Mouse (Mus musculus): Measurements from ENCODE around the gene Pde4d. TPM values are rescaled to one million over a fixed set of nuclear protein-coding genes. Genes with fewer than 3 reads are reported as not detected.

The Pde4d gene
- polyA plus RNA-seq, 2 experiments: 11.7 to 17.3 TPM

DNA sequence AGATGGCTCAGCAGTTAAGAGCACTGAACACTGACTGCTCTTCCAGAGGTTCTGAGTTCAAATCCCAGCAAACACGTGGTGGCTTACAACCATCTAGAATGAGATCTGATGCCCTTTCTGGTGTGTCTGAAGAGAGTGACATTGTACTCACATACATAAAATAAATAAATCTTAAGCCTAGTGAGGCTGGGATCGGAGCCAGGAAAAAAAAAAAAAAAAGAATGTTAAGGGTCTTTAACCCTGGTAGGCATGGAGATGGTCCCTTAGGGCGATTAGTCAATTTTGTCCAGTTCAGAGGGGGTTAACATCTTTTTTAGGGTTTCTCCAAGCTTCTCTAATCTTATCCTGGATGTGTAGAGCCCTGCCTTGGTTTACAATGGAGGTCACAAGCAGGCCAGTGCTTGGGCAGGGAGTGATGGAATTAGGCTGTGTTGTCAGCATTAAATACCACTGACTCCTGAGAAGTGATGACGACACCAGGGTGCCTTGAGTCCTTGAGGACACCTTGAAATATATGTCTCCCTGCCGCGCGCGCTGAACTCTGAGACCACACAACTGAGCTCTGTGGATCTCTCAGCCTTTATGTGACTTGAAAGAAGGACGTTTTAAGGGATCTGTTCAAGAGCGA, 1181.8 kb downstream of the Pde4d start:
- Histone ChIP-seq H3K4me2 (replicated peaks; ENCODE audit: low read depth, low read length, severe bottlenecking) (no peak overlapping the region), H3K4me1 (ENCODE audit: control insufficient read depth, insufficient read depth, low read length) (peaks cover 19% of the 10 kb centered on the region), H3K9me3 (ENCODE audit: control insufficient read depth, low read length) (no peaks in the 10 kb centered on the region), H3K36me3 (ENCODE audit: control insufficient read depth, insufficient read depth, low read length) (no peaks in the 10 kb centered on the region), H3K4me3 (replicated peaks; ENCODE audit: low read length) (no peak overlapping the region), H3K27me3 (ENCODE audit: control insufficient read depth, insufficient read depth, low read length) (no peaks in the 10 kb centered on the region), H3K27ac (replicated peaks; ENCODE audit: low read depth, low read length) (no peak overlapping the region), H3K9ac (ENCODE audit: low read depth, low read length, severe bottlenecking) (no peak overlapping the region)
- whole genome bisulfite sequencing: 34% methylated on average over 10 of the region's 10 CpGs
- ATAC-seq (ENCODE audit: low FRiP score, low read depth) (no peak), DNase-seq (ENCODE audit: low spot score) (no peak)
- TF ChIP-seq POLR2A (IDR thresholded peaks at IDR 0.05; ENCODE audit: borderline replicate concordance, extremely low read depth, insufficient read depth, insufficient read length): no peak

GRCm38 (mm10) chr13:109632387-109633036, 1182.8 kb downstream of the Pde4d start:
- Histone ChIP-seq H3K4me1 (ENCODE audit: control insufficient read depth, insufficient read depth, low read length) (peaks cover 17% of the 10 kb centered on the region), H3K27ac (replicated peaks; ENCODE audit: low read depth, low read length) (no peak overlapping the region), H3K27me3 (ENCODE audit: control insufficient read depth, insufficient read depth, low read length) (no peaks in the 10 kb centered on the region), H3K4me2 (replicated peaks; ENCODE audit: low read depth, low read length, severe bottlenecking) (no peak overlapping the region), H3K4me3 (replicated peaks; ENCODE audit: low read length) (no peak overlapping the region), H3K9me3 (ENCODE audit: control insufficient read depth, low read length) (no peaks in the 10 kb centered on the region), H3K36me3 (ENCODE audit: control insufficient read depth, insufficient read depth, low read length) (no peaks in the 10 kb centered on the region), H3K9ac (ENCODE audit: low read depth, low read length, severe bottlenecking) (no peak overlapping the region)
- no peak for ATAC-seq (ENCODE audit: low FRiP score, low read depth)
- DNase-seq (ENCODE audit: low spot score): no peak
- TF ChIP-seq POLR2A (IDR thresholded peaks at IDR 0.05; ENCODE audit: borderline replicate concordance, extremely low read depth, insufficient read depth, insufficient read length): no peak
- WGBS: 22% methylated on average over 7 of the region's 7 CpGs

DNA sequence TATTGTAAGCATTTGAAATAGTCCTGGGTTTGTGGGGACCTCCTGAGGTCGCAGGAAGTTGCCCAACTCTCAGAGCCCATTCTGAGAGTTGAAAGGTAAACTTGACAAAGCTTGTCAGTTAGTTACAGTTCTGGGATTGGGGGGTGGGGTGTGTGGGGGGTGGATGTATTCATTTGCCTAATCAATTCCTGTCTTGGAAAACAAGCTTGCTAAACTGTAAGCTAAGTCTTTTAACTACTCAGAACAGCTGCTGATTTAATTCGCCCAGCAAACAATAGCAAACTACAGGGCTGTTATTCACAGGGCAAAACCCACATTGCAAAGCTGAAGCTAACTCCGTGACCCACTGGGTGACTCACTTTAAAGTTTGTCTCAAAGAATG, 1183.3 kb downstream of the Pde4d start:
- H3K9ac ChIP-seq (ENCODE audit: low read depth, low read length, severe bottlenecking): no peak overlapping the region
- TF ChIP-seq POLR2A (IDR thresholded peaks at IDR 0.05; ENCODE audit: borderline replicate concordance, extremely low read depth, insufficient read depth, insufficient read length): no peak
- no peaks in the 10 kb centered on the region for H3K27me3 ChIP-seq (ENCODE audit: control insufficient read depth, insufficient read depth, low read length)
- no peak overlapping the region for H3K4me3 ChIP-seq (replicated peaks; ENCODE audit: low read length)
- peaks cover 17% of the 10 kb centered on the region for H3K4me1 ChIP-seq (ENCODE audit: control insufficient read depth, insufficient read depth, low read length)
- H3K9me3 ChIP-seq (ENCODE audit: control insufficient read depth, low read length): no peaks in the 10 kb centered on the region
- WGBS: 22% methylated on average over 3 of the region's 3 CpGs
- DNase-seq (ENCODE audit: low spot score) (no peak), ATAC-seq (ENCODE audit: low FRiP score, low read depth) (no peak)
- H3K4me2 ChIP-seq (replicated peaks; ENCODE audit: low read depth, low read length, severe bottlenecking): no peak overlapping the region
- H3K36me3 ChIP-seq (ENCODE audit: control insufficient read depth, insufficient read depth, low read length): no peaks in the 10 kb centered on the region
- no peak overlapping the region for H3K27ac ChIP-seq (replicated peaks; ENCODE audit: low read depth, low read length)

GRCm38 (mm10) chr13:109635901-109636520, 1186.3 kb downstream of the Pde4d start:
- H3K36me3 ChIP-seq (ENCODE audit: control insufficient read depth, insufficient read depth, low read length): no peaks in the 10 kb centered on the region
- no peak overlapping the region for H3K9ac ChIP-seq (ENCODE audit: low read depth, low read length, severe bottlenecking)
- H3K27me3 ChIP-seq (ENCODE audit: control insufficient read depth, insufficient read depth, low read length): no peaks in the 10 kb centered on the region
- no peak overlapping the region for H3K4me3 ChIP-seq (replicated peaks; ENCODE audit: low read length)
- 79% methylated on average over 10 of the region's 10 CpGs for WGBS
- no peak overlapping the region for H3K27ac ChIP-seq (replicated peaks; ENCODE audit: low read depth, low read length)
- peaks cover 21% of the 10 kb centered on the region for H3K4me1 ChIP-seq (ENCODE audit: control insufficient read depth, insufficient read depth, low read length)
- DNase-seq (ENCODE audit: low spot score) (no peak), ATAC-seq (ENCODE audit: low FRiP score, low read depth) (no peak)
- no peak for TF ChIP-seq POLR2A (IDR thresholded peaks at IDR 0.05; ENCODE audit: borderline replicate concordance, extremely low read depth, insufficient read depth, insufficient read length)
- no peak overlapping the region for H3K4me2 ChIP-seq (replicated peaks; ENCODE audit: low read depth, low read length, severe bottlenecking)
- no peaks in the 10 kb centered on the region for H3K9me3 ChIP-seq (ENCODE audit: control insufficient read depth, low read length)

GRCm38 (mm10) chr13:109638273-109638672, 1188.5 kb downstream of the Pde4d start:
- Histone ChIP-seq H3K4me3 (replicated peaks; ENCODE audit: low read length) (no peak overlapping the region), H3K36me3 (ENCODE audit: control insufficient read depth, insufficient read depth, low read length) (no peaks in the 10 kb centered on the region), H3K9me3 (ENCODE audit: control insufficient read depth, low read length) (no peaks in the 10 kb centered on the region), H3K4me1 (ENCODE audit: control insufficient read depth, insufficient read depth, low read length) (peaks cover 5% of the 10 kb centered on the region; the same call in 1 of the 2 replicates), H3K27ac (replicated peaks; ENCODE audit: low read depth, low read length) (no peak overlapping the region), H3K4me2 (replicated peaks; ENCODE audit: low read depth, low read length, severe bottlenecking) (no peak overlapping the region), H3K9ac (ENCODE audit: low read depth, low read length, severe bottlenecking) (no peak overlapping the region), H3K27me3 (ENCODE audit: control insufficient read depth, insufficient read depth, low read length) (no peaks in the 10 kb centered on the region)
- DNase-seq (ENCODE audit: low spot score): no peak
- no peak for TF ChIP-seq POLR2A (IDR thresholded peaks at IDR 0.05; ENCODE audit: borderline replicate concordance, extremely low read depth, insufficient read depth, insufficient read length)
- ATAC-seq (ENCODE audit: low FRiP score, low read depth): no peak

Measured in limb, embryonic 14.5 days (tissue).